Mouse (Mus musculus) G1E (cell line): ENCODE measurements at regions not wholly inside any gene's neighbourhood (a gene's known extent, or its start where the extent isn't known, plus 50 kb on each side); places are given as distances from the start of the nearest gene placed in this dataset.

Source experiments
- ATAC-seq: 2 replicates; pipeline ENCODE4 v1.8.0; 2016; ENCODE audit warnings: mild to moderate bottlenecking; ENCODE audit not compliant: insufficient number of reproducible peaks, poor library complexity, low FRiP score, severe bottlenecking; ENCODE audit errors: extremely low read depth
- DNase-seq: peaks from one replicate; pipeline ENCODE4 v3.0.0; 2012; ENCODE audit warnings: low spot score
- H3K27me3 ChIP-seq: 2 replicates; pipeline ENCODE4 v1.6.1; 2012; ENCODE audit warnings: mild to moderate bottlenecking, low read length, inconsistent platforms; ENCODE audit not compliant: insufficient read depth
- H3K36me3 ChIP-seq: replicated peaks from 2 replicates; pipeline ENCODE3; 2012; ENCODE audit warnings: mild to moderate bottlenecking, inconsistent platforms
- H3K4me1 ChIP-seq: 2 replicates; pipeline ENCODE4 v1.6.1; 2012; ENCODE audit warnings: low read depth, low read length, inconsistent platforms, mixed read lengths; ENCODE audit not compliant: insufficient read depth
- H3K4me3 ChIP-seq: 2 replicates; pipeline ENCODE4 v1.5.1; 2012; ENCODE audit warnings: low read depth, mild to moderate bottlenecking, inconsistent platforms, low read length, moderate library complexity, mixed read lengths
- H3K9me3 ChIP-seq: replicated peaks from 2 replicates; pipeline ENCODE4 v1.6.1; 2012; ENCODE audit warnings: inconsistent platforms
- CTCF ChIP-seq: IDR thresholded peaks from 2 replicates; pipeline ENCODE4 v1.5.1; 2012; ENCODE audit warnings: low read depth, low read length, inconsistent platforms, mixed read lengths
- GATA1 ChIP-seq: IDR thresholded peaks from 2 replicates; pipeline ENCODE4 v1.6.1; 2012; ENCODE audit warnings: borderline replicate concordance, low read length, inconsistent platforms, mixed read lengths
- GATA2 ChIP-seq: IDR thresholded peaks from 2 replicates; pipeline ENCODE4 v1.6.1; 2012; ENCODE audit warnings: low read depth, low read length, inconsistent platforms, borderline replicate concordance
- POLR2AphosphoS5 ChIP-seq: IDR thresholded peaks from 2 replicates; pipeline ENCODE4 v1.6.1; 2012; ENCODE audit warnings: low read depth, low read length, inconsistent platforms; ENCODE audit not compliant: insufficient replicate concordance
- TAL1 ChIP-seq: conservative IDR thresholded peaks from 2 replicates; pipeline ENCODE4 v1.6.1; 2012; ENCODE audit warnings: low read depth, low read length, inconsistent platforms, mixed read lengths

GRCm38 (mm10) chr3:16433033-16433432 is 426.8 kb upstream of the Gm5150 start:
- DNase-seq = no peak
- H3K4me1 ChIP-seq = no peaks in the 10 kb centered on the region; the same call in 1 of the 2 replicates
- no peak overlapping the region for H3K4me3 ChIP-seq
- no peaks in the 10 kb centered on the region for H3K9me3 ChIP-seq
- no peaks in the 10 kb centered on the region for H3K36me3 ChIP-seq
- ATAC-seq = no peak
- no peak for TF ChIP-seq GATA1
- TF ChIP-seq TAL1 = no peak
- TF ChIP-seq POLR2AphosphoS5 = no peak
- no peak for TF ChIP-seq CTCF
- TF ChIP-seq GATA2 = no peak
- no peaks in the 10 kb centered on the region for H3K27me3 ChIP-seq

- DNase-seq (no peak), ATAC-seq (no peak)
- TF ChIP-seq GATA2 (no peak), GATA1 (no peak), POLR2AphosphoS5 (no peak), CTCF (no peak), TAL1 (no peak)
- no peak overlapping the region for H3K4me3 ChIP-seq
- H3K27me3 ChIP-seq = no peaks in the 10 kb centered on the region
- no peaks in the 10 kb centered on the region for H3K9me3 ChIP-seq
- no peaks in the 10 kb centered on the region; the same call in 1 of the 2 replicates for H3K4me1 ChIP-seq
- no peaks in the 10 kb centered on the region for H3K36me3 ChIP-seq
These were observed 425.5 kb upstream of the Gm5150 start for GRCm38 (mm10) chr3:16431819-16432115.

GRCm38 (mm10) chr3:16431082-16431818 is 425.0 kb upstream of the Gm5150 start:
- DNase-seq (no peak), ATAC-seq (no peak)
- Histone ChIP-seq H3K36me3 (no peaks in the 10 kb centered on the region), H3K4me3 (no peak overlapping the region), H3K4me1 (no peaks in the 10 kb centered on the region; the same call in 1 of the 2 replicates), H3K27me3 (no peaks in the 10 kb centered on the region), H3K9me3 (no peaks in the 10 kb centered on the region)
- no peak for TF ChIP-seq CTCF
- TF ChIP-seq TAL1 = no peak
- no peak for TF ChIP-seq GATA1
- no peak for TF ChIP-seq GATA2
- TF ChIP-seq POLR2AphosphoS5 = no peak
